Mouse (Mus musculus): Measurements from ENCODE around the gene Ankrd2.

DNA sequence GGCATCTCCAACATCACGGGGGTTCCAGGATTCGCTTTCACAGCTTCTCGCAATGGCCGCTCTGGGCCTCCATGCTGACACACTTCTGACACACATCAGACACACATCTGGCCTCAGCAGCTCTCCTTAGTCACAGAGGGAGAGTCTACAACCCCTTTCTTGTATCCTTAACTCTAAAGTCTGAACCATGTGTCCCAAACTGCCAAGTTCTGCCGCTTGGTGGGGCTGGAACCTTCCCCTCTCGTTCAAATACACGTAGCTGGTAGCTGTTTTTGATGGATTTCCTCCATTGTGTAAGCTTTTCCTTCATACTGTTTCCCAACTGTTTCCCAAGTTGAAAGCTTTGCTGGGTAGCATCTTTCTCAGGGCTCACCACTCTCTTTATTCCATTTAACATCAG, 35.4 kb downstream of the Ankrd2 start:
- no peak for TF ChIP-seq POLR2A (IDR thresholded peaks at IDR 0.05; ENCODE audit: control insufficient read depth, low read depth, low read length)
- TF ChIP-seq CTCF (IDR thresholded peaks at IDR 0.05; ENCODE audit: control insufficient read depth, insufficient read depth, insufficient replicate concordance, low read depth, low read length), result no peak
